Mouse (Mus musculus): Measurements from ENCODE around the gene Fgd6. TPM values are rescaled to one million over a fixed set of nuclear protein-coding genes. Genes with fewer than 3 reads are reported as not detected.

Fgd6 gene
- polyA plus RNA-seq, 1 experiment, result 5.3 TPM

DNA sequence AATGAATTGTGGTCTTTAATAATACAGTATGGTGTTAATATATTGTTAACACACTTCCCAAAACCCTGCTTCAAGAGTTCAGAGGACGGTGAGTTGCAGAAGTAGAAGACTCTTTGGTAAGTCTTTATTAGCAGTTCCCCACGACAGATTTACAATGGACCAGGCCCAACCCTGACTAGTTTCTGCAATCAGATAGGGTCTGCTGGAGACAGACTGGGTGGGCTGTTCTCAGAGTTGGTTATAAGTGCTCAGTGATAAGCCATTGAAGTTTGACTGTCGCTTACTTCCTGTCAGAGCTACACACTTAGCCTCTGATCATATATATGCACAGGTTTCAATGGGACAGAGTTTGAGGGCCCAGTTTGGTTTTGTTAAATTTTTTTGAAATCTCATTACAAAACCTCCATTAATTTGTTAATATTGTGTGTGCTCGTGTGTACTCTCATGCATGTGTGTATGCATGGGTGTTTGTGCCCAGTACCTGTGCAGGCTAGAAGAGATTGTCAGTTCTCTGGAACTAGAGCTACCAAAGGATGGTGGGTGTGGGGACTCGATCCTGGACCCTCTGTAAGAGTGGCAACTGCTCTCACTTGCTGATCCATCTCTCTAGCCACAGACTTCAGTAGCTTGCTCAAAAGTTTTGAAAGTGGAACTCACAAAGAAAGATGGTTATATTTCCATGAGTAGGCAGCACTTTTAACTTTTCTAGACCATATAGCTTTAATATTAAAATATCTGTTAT is 128.5 kb downstream of the Fgd6 start:
- Histone ChIP-seq H3K27me3 (ENCODE audit: control insufficient read depth, insufficient read depth, low read length, poor library complexity, severe bottlenecking) (no peaks in the 10 kb centered on the region), H3K27ac (ENCODE audit: insufficient read depth, low read length) (no peak overlapping the region), H3K4me3 (ENCODE audit: low read depth, low read length) (no peak overlapping the region), H3K4me1 (ENCODE audit: control insufficient read depth, insufficient read depth, low read length) (no peaks in the 10 kb centered on the region), H3K9ac (ENCODE audit: low read depth, poor library complexity, severe bottlenecking) (no peak overlapping the region), H3K36me3 (ENCODE audit: control insufficient read depth, insufficient read depth, low read length, poor library complexity, severe bottlenecking) (peaks cover 9% of the 10 kb centered on the region), H3K9me3 (replicated peaks; ENCODE audit: control insufficient read depth, insufficient read depth, low read length, poor library complexity, severe bottlenecking) (no peaks in the 10 kb centered on the region)
- no peak for TF ChIP-seq EP300 (IDR thresholded peaks at IDR 0.05; ENCODE audit: insufficient read depth, low read depth, low read length)
- no peak for TF ChIP-seq POLR2A (IDR thresholded peaks at IDR 0.05; ENCODE audit: insufficient read depth, low read length)
- TF ChIP-seq CTCF (IDR thresholded peaks at IDR 0.05; ENCODE audit: low read depth, low read length), result no peak

DNA sequence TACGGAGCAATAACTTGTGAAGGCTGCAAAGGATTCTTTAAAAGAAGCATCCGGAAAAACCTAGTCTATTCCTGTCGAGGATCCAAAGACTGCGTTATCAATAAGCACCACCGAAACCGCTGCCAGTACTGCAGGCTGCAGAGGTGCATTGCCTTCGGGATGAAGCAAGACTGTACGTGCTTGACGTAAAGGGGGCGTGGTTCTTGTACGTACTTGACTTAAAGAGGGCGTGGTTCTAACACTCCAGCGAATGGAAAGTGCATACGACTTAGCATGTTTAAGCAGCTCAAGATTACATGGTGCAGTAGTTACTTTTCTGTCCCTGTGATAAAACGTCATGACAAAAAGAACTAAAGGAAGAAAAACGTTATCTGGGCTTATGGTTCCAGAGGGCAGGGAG is 129.6 kb downstream of the Fgd6 start:
- H3K4me1 ChIP-seq (ENCODE audit: control insufficient read depth, insufficient read depth, low read length), result no peaks in the 10 kb centered on the region
- no peak overlapping the region for H3K9ac ChIP-seq (ENCODE audit: low read depth, poor library complexity, severe bottlenecking)
- H3K4me3 ChIP-seq (ENCODE audit: low read depth, low read length), result no peak overlapping the region
- no peak overlapping the region for H3K27ac ChIP-seq (ENCODE audit: insufficient read depth, low read length)
- no peak for TF ChIP-seq EP300 (IDR thresholded peaks at IDR 0.05; ENCODE audit: insufficient read depth, low read depth, low read length)
- H3K27me3 ChIP-seq (ENCODE audit: control insufficient read depth, insufficient read depth, low read length, poor library complexity, severe bottlenecking), result no peaks in the 10 kb centered on the region
- H3K9me3 ChIP-seq (replicated peaks; ENCODE audit: control insufficient read depth, insufficient read depth, low read length, poor library complexity, severe bottlenecking), result no peaks in the 10 kb centered on the region
- peaks cover 9% of the 10 kb centered on the region for H3K36me3 ChIP-seq (ENCODE audit: control insufficient read depth, insufficient read depth, low read length, poor library complexity, severe bottlenecking)

DNA sequence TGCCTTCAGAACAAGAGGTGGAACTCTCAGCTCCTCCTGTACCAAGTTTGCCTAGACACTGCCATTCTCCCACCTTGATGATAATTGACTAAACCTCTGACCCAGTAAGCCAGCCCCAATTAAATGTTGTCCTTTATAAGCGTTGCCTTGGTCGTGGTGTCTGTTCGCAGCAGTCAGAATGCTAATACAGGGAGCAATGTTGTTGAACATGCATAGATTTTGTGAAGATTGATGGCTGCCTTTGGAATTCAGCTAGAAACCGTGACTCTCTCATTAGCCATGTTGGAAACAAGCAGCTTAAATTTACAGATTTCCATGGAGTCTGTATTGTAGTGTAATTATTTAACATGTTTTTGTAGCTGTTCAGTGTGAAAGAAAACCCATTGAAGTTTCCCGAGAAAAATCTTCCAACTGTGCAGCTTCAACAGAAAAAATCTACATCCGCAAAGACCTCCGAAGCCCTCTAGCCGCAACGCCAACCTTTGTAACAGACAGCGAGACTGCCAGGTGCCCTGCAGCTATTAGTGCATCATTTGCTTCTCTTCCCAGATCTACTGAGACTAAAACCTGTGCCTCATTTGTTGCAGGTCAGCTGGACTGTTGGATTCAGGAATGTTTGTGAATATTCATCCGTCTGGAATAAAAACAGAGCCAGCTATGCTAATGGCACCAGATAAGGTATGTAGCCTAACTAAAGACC is 131.4 kb downstream of the Fgd6 start:
- no peaks in the 10 kb centered on the region for H3K4me1 ChIP-seq (ENCODE audit: control insufficient read depth, insufficient read depth, low read length)
- no peak overlapping the region for H3K4me3 ChIP-seq (ENCODE audit: low read depth, low read length)
- H3K9ac ChIP-seq (ENCODE audit: low read depth, poor library complexity, severe bottlenecking), result no peak overlapping the region
- H3K27ac ChIP-seq (ENCODE audit: insufficient read depth, low read length), result no peak overlapping the region
- TF ChIP-seq EP300 (IDR thresholded peaks at IDR 0.05; ENCODE audit: insufficient read depth, low read depth, low read length), result no peak
- no peak for TF ChIP-seq CTCF (IDR thresholded peaks at IDR 0.05; ENCODE audit: low read depth, low read length)
- TF ChIP-seq POLR2A (IDR thresholded peaks at IDR 0.05; ENCODE audit: insufficient read depth, low read length), result no peak
- peaks cover 11% of the 10 kb centered on the region for H3K36me3 ChIP-seq (ENCODE audit: control insufficient read depth, insufficient read depth, low read length, poor library complexity, severe bottlenecking)
- no peaks in the 10 kb centered on the region for H3K9me3 ChIP-seq (replicated peaks; ENCODE audit: control insufficient read depth, insufficient read depth, low read length, poor library complexity, severe bottlenecking)
- H3K27me3 ChIP-seq (ENCODE audit: control insufficient read depth, insufficient read depth, low read length, poor library complexity, severe bottlenecking), result no peaks in the 10 kb centered on the region

DNA sequence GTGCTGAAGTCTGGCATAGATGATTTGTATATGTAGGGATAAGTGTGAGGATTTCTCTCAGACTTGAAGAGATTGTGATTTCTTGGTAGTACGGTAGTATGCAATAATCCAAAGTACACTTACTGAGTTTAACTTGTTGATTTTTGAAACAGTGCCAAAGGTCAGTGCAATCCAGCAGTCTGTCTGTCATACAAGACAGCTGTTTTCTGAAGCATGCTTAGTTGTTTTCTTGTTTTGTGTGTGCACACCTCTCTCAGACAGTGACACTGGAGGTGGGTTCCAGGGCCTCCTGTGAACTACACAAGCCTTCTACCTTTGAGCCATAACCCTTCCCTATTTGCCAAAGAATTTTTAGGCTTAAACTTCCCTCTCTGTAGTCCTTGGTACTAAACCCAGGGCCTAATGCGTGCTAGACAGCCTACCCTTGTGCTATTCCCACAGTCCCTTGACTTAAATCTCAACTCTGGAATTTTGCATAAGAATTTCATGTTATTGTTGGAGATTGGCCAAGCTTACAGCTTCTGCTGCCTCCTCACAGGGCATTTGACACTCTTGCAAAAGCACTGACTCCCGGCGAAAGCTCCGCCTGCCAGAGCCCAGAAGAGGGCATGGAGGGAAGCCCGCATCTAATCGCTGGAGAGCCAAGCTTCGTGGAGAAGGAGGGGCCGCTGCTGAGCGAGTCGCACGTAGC is 135.8 kb downstream of the Fgd6 start:
- no peak for TF ChIP-seq CTCF (IDR thresholded peaks at IDR 0.05; ENCODE audit: low read depth, low read length)
- TF ChIP-seq EP300 (IDR thresholded peaks at IDR 0.05; ENCODE audit: insufficient read depth, low read depth, low read length), result no peak
- TF ChIP-seq POLR2A (IDR thresholded peaks at IDR 0.05; ENCODE audit: insufficient read depth, low read length), result no peak
- Histone ChIP-seq H3K9me3 (replicated peaks; ENCODE audit: control insufficient read depth, insufficient read depth, low read length, poor library complexity, severe bottlenecking) (no peaks in the 10 kb centered on the region), H3K27ac (ENCODE audit: insufficient read depth, low read length) (no peak overlapping the region), H3K4me3 (ENCODE audit: low read depth, low read length) (no peak overlapping the region), H3K27me3 (ENCODE audit: control insufficient read depth, insufficient read depth, low read length, poor library complexity, severe bottlenecking) (no peaks in the 10 kb centered on the region), H3K4me1 (ENCODE audit: control insufficient read depth, insufficient read depth, low read length) (peaks cover 1% of the 10 kb centered on the region), H3K36me3 (ENCODE audit: control insufficient read depth, insufficient read depth, low read length, poor library complexity, severe bottlenecking) (peaks cover 9% of the 10 kb centered on the region), H3K9ac (ENCODE audit: low read depth, poor library complexity, severe bottlenecking) (no peak overlapping the region)

DNA sequence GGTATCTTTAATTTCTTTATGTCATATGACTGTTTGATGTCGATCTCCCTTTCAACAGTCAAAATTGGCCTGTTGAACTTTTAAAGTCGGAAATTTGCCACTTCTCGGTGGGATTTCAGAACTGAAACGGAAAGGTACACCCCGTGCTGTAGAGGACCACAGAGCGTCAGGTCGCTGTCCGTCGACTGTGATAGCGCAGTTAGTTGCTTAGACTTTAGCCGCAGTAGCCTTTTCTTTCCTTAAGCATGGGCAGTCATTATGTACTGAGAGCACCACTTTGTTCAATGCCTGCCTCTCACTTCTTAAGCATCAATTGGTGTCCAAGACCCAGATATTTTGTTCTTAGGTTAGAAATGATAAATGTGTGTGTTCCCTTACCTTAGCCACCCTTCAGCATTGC is 136.3 kb downstream of the Fgd6 start:
- Histone ChIP-seq H3K9ac (ENCODE audit: low read depth, poor library complexity, severe bottlenecking) (no peak overlapping the region), H3K9me3 (replicated peaks; ENCODE audit: control insufficient read depth, insufficient read depth, low read length, poor library complexity, severe bottlenecking) (no peaks in the 10 kb centered on the region), H3K4me3 (ENCODE audit: low read depth, low read length) (no peak overlapping the region), H3K27ac (ENCODE audit: insufficient read depth, low read length) (no peak overlapping the region), H3K4me1 (ENCODE audit: control insufficient read depth, insufficient read depth, low read length) (peaks cover 1% of the 10 kb centered on the region), H3K36me3 (ENCODE audit: control insufficient read depth, insufficient read depth, low read length, poor library complexity, severe bottlenecking) (peaks cover 7% of the 10 kb centered on the region), H3K27me3 (ENCODE audit: control insufficient read depth, insufficient read depth, low read length, poor library complexity, severe bottlenecking) (no peaks in the 10 kb centered on the region)
- TF ChIP-seq CTCF (IDR thresholded peaks at IDR 0.05; ENCODE audit: low read depth, low read length) (no peak), EP300 (IDR thresholded peaks at IDR 0.05; ENCODE audit: insufficient read depth, low read depth, low read length) (no peak), POLR2A (IDR thresholded peaks at IDR 0.05; ENCODE audit: insufficient read depth, low read length) (no peak)

DNA sequence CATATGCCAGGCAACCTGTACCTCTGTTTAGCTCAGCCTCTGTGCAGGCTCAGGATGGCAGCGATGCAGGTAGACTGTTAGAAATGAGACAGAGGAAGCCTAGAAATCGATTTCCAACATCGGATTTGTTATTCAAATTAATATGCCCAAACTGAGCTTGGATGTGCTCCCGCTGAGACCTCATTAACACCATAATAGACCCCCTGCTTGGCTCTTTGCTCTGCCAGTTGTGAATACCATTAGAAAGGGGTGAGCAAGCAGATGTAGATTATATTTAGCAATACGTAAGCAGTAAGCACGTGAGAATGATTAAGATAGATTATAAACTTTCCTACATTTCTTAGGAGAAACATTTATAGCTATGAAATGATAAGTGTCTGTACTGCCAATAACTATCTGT is 136.9 kb downstream of the Fgd6 start:
- Histone ChIP-seq H3K4me1 (ENCODE audit: control insufficient read depth, insufficient read depth, low read length) (peaks cover 1% of the 10 kb centered on the region), H3K4me3 (ENCODE audit: low read depth, low read length) (no peak overlapping the region), H3K9ac (ENCODE audit: low read depth, poor library complexity, severe bottlenecking) (no peak overlapping the region), H3K27me3 (ENCODE audit: control insufficient read depth, insufficient read depth, low read length, poor library complexity, severe bottlenecking) (no peaks in the 10 kb centered on the region), H3K27ac (ENCODE audit: insufficient read depth, low read length) (no peak overlapping the region), H3K36me3 (ENCODE audit: control insufficient read depth, insufficient read depth, low read length, poor library complexity, severe bottlenecking) (peaks cover 2% of the 10 kb centered on the region; the same call in 1 of the 2 replicates), H3K9me3 (replicated peaks; ENCODE audit: control insufficient read depth, insufficient read depth, low read length, poor library complexity, severe bottlenecking) (no peaks in the 10 kb centered on the region)
- no peak for TF ChIP-seq EP300 (IDR thresholded peaks at IDR 0.05; ENCODE audit: insufficient read depth, low read depth, low read length)
- no peak for TF ChIP-seq CTCF (IDR thresholded peaks at IDR 0.05; ENCODE audit: low read depth, low read length)
- no peak for TF ChIP-seq POLR2A (IDR thresholded peaks at IDR 0.05; ENCODE audit: insufficient read depth, low read length)

All from ES-Bruce4 (cell line).